Mouse (Mus musculus): ENCODE results near the gene Tmco5b. TPM values are rescaled to one million over a fixed set of nuclear protein-coding genes. Genes with fewer than 3 reads are reported as not detected.

Tmco5b gene
- polyA plus RNA-seq (2012; rRNA removed), result not detected in 2 replicates
- polyA plus RNA-seq (2014; fragmentation: Nextera tagmentation; extraction: Ambion mirVana), result not detected in 2 replicates

DNA sequence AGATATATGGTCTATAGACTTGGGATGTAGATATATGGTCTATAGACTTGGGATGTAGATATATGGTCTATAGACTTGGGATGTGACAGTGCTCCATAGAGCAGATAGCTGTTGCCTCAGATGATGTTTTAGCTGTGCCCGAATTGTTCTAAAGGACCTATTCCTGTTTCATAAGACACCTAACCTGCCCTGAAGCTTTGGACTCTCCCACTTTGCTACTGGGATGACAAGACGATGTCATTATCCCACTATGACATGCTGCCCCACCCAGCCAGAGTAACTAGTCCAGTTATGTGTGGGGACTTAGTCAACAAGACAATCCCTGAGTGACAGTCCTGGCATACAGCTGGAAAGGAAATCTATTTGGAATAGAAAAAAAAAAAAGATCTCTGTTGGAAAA is at the start of gene Tmco5b:
TSS of gene Tmco5b (plus strand) at position 301 of the 400 bp plus-strand sequence.
- TF ChIP-seq CTCF (IDR thresholded peaks at IDR 0.05; ENCODE audit: low read depth), result no peak
- TF ChIP-seq EP300 (IDR thresholded peaks at IDR 0.05; ENCODE audit: low read depth), result no peak
- Histone ChIP-seq H3K9ac (replicated peaks) (no peak within 1 kb of the TSS), H3K4me1 (replicated peaks; ENCODE audit: control insufficient read depth in 2 of 2, insufficient read depth in 2 of 2, low read length in 1 of 2) (no peaks in the 10 kb centered on the region), H3K36me3 (replicated peaks; ENCODE audit: control insufficient read depth, insufficient read depth, low read depth) (no peaks in the 10 kb centered on the region), H3K27me3 (ENCODE audit: control insufficient read depth, insufficient read depth, low read length) (no peaks in the 10 kb centered on the region), H3K4me2 (ENCODE audit: low read depth) (no peak within 1 kb of the TSS), H3K27ac (no peak within 1 kb of the TSS), H3K9me3 (ENCODE audit: control insufficient read depth, low read length) (no peaks in the 10 kb centered on the region), H3K4me3 (ENCODE audit: insufficient read depth in 1 of 2, low read depth in 2 of 2, low read length in 2 of 2) (no peak within 1 kb of the TSS)
- WGBS (ENCODE audit: insufficient replicate concordance), result 39% methylated on average over 2 of the region's 2 CpGs
- no peak for DNase-seq (ENCODE audit: low read depth in 3 of 3, low spot score in 3 of 3)
- ATAC-seq (ENCODE audit: insufficient read depth), result no peak

DNA sequence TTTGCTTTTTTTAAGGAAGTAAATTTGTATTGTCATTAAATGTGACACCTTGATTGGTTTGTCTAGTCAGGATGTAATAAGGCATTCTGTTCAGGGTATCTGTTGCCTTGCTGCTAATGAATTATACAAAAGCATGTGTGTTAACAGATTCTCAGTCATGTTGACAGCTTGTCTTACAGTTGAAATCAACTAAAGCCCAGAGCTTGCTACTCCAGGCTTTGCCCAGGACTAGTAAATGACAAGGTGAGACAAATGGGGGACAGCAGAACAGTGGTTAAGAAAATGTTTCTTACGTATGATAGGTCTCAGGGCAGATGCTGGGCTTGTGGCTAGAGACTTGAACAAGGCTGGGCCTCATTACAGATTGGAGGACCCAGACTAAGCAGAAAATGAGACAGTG is 48.5 kb upstream of the Tmco5b start:
- no peak overlapping the region for H3K4me3 ChIP-seq (ENCODE audit: insufficient read depth in 1 of 2, low read depth in 2 of 2, low read length in 2 of 2)
- no peak for ATAC-seq (ENCODE audit: insufficient read depth)
- no peak overlapping the region for H3K27ac ChIP-seq
- TF ChIP-seq EP300 (IDR thresholded peaks at IDR 0.05; ENCODE audit: low read depth), result no peak
- no peak for TF ChIP-seq CTCF (IDR thresholded peaks at IDR 0.05; ENCODE audit: low read depth)
- H3K4me1 ChIP-seq (replicated peaks; ENCODE audit: control insufficient read depth in 2 of 2, insufficient read depth in 2 of 2, low read length in 1 of 2), result no peaks in the 10 kb centered on the region
- H3K9ac ChIP-seq (replicated peaks), result no peak overlapping the region
- no peaks in the 10 kb centered on the region for H3K36me3 ChIP-seq (replicated peaks; ENCODE audit: control insufficient read depth, insufficient read depth, low read depth)
- no peak for DNase-seq (ENCODE audit: low read depth in 3 of 3, low spot score in 3 of 3)
- no peaks in the 10 kb centered on the region for H3K27me3 ChIP-seq (ENCODE audit: control insufficient read depth, insufficient read depth, low read length)
- H3K4me2 ChIP-seq (ENCODE audit: low read depth), result no peak overlapping the region
- 69% methylated on average over 1 of the region's 1 CpGs for WGBS (ENCODE audit: insufficient replicate concordance)
- no peaks in the 10 kb centered on the region for H3K9me3 ChIP-seq (ENCODE audit: control insufficient read depth, low read length)

DNA sequence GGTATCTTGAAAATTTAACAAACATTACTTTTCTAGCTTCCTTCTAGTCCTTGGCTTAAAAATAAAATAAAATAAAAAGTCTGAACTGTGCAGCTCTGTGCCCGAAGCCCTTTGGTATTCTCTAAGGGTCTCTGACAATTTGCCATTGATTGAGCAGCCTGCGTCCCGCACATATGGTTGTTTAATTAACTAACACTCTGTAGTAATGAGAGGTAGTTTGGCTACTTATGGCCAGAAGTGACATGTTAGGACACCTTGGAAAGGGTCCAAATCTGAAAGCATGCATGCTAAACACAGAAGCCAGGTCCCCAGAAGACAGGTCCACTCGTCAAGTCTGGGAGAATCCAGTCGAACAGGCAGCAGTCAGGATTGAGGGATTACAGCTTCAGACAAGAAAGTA is 46.7 kb upstream of the Tmco5b start:
- Histone ChIP-seq H3K36me3 (replicated peaks; ENCODE audit: control insufficient read depth, insufficient read depth, low read depth) (no peaks in the 10 kb centered on the region), H3K27me3 (ENCODE audit: control insufficient read depth, insufficient read depth, low read length) (no peaks in the 10 kb centered on the region), H3K9me3 (ENCODE audit: control insufficient read depth, low read length) (no peaks in the 10 kb centered on the region), H3K9ac (replicated peaks) (no peak overlapping the region), H3K4me3 (ENCODE audit: insufficient read depth in 1 of 2, low read depth in 2 of 2, low read length in 2 of 2) (no peak overlapping the region), H3K27ac (no peak overlapping the region), H3K4me1 (replicated peaks; ENCODE audit: control insufficient read depth in 2 of 2, insufficient read depth in 2 of 2, low read length in 1 of 2) (no peaks in the 10 kb centered on the region), H3K4me2 (ENCODE audit: low read depth) (no peak overlapping the region)
- WGBS (ENCODE audit: insufficient replicate concordance), result 67% methylated on average over 5 of the region's 5 CpGs
- TF ChIP-seq CTCF (IDR thresholded peaks at IDR 0.05; ENCODE audit: low read depth) (no peak), EP300 (IDR thresholded peaks at IDR 0.05; ENCODE audit: low read depth) (no peak)
- ATAC-seq (ENCODE audit: insufficient read depth) (no peak), DNase-seq (ENCODE audit: low read depth in 3 of 3, low spot score in 3 of 3) (no peak)

DNA sequence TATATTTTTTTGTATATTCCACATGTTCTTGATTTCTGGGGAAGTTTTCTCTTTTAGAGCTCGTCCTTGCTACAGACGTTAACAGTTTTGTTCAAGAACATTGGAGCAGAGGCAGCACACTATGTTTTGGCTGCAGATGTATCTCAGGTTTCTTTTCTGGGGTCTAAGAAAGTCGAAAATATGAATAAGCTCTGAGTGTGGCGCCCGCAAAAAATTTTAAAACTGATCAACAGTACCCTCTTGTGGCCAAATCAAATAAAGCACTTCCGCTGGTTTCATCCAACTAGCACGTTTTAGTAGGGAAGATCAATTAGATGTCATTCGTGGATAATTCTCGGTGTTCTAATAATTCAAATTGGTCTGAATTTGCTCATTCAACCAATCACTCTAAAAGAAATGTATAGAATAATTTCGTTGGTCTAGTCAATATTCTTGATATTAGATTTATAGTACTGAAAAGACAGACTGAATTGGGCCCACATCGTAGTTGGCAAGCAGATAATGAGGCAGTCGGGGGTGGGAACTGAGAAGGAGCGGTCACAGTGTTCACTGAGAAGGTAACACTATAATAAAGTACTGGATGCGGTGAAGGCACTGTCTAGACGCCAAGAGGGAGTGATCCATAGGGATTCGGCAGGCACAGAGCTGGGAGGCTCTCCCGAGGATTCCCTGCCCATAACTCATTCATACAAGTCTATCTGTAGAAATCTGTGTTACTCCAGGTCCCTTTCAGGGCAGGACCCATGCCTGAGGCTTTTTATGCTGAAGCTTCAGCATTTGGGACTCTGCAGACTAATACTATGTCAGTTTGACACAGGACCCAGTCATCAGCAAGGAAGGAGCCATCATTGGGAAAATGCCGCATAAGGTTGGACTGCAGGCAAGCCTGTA is 17.1 kb downstream of the Tmco5b start:
- WGBS (ENCODE audit: insufficient replicate concordance), result 28% methylated on average over 18 of the region's 18 CpGs
- no peak for ATAC-seq (ENCODE audit: insufficient read depth)
- H3K27ac ChIP-seq, result no peak overlapping the region
- DNase-seq (ENCODE audit: low read depth in 3 of 3, low spot score in 3 of 3), result no peak
- H3K4me1 ChIP-seq (replicated peaks; ENCODE audit: control insufficient read depth in 2 of 2, insufficient read depth in 2 of 2, low read length in 1 of 2), result no peaks in the 10 kb centered on the region
- H3K4me3 ChIP-seq (ENCODE audit: insufficient read depth in 1 of 2, low read depth in 2 of 2, low read length in 2 of 2), result no peak overlapping the region
- H3K4me2 ChIP-seq (ENCODE audit: low read depth), result no peak overlapping the region
- H3K36me3 ChIP-seq (replicated peaks; ENCODE audit: control insufficient read depth, insufficient read depth, low read depth), result no peaks in the 10 kb centered on the region
- TF ChIP-seq EP300 (IDR thresholded peaks at IDR 0.05; ENCODE audit: low read depth) (no peak), CTCF (IDR thresholded peaks at IDR 0.05; ENCODE audit: low read depth) (no peak)
- H3K27me3 ChIP-seq (ENCODE audit: control insufficient read depth, insufficient read depth, low read length), result no peaks in the 10 kb centered on the region
- H3K9ac ChIP-seq (replicated peaks), result no peak overlapping the region
- H3K9me3 ChIP-seq (ENCODE audit: control insufficient read depth, low read length), result no peaks in the 10 kb centered on the region

DNA sequence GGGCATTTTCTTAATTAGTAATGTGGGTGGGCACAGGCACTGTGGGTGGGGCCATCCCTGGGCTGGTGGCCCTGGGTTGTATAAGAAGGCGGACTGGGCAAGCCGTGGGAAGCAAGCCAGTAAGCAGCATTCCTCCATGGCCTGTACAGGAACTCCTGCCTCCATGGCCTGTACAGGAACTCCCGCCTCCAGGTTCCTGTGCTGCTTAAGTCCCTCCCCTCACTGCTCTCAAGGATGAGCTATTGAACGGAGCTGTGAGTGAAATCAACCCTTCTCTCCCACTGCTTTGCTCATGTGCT is 17.7 kb downstream of the Tmco5b start:
- 47% methylated on average over 4 of the region's 4 CpGs for WGBS (ENCODE audit: insufficient replicate concordance)
- H3K9ac ChIP-seq (replicated peaks), result no peak overlapping the region
- no peak overlapping the region for H3K4me2 ChIP-seq (ENCODE audit: low read depth)
- TF ChIP-seq EP300 (IDR thresholded peaks at IDR 0.05; ENCODE audit: low read depth) (no peak), CTCF (IDR thresholded peaks at IDR 0.05; ENCODE audit: low read depth) (no peak)
- no peaks in the 10 kb centered on the region for H3K4me1 ChIP-seq (replicated peaks; ENCODE audit: control insufficient read depth in 2 of 2, insufficient read depth in 2 of 2, low read length in 1 of 2)
- no peaks in the 10 kb centered on the region for H3K27me3 ChIP-seq (ENCODE audit: control insufficient read depth, insufficient read depth, low read length)
- H3K9me3 ChIP-seq (ENCODE audit: control insufficient read depth, low read length), result no peaks in the 10 kb centered on the region
- DNase-seq (ENCODE audit: low read depth in 3 of 3, low spot score in 3 of 3) (no peak), ATAC-seq (ENCODE audit: insufficient read depth) (no peak)
- no peak overlapping the region for H3K4me3 ChIP-seq (ENCODE audit: insufficient read depth in 1 of 2, low read depth in 2 of 2, low read length in 2 of 2)
- no peaks in the 10 kb centered on the region for H3K36me3 ChIP-seq (replicated peaks; ENCODE audit: control insufficient read depth, insufficient read depth, low read depth)
- H3K27ac ChIP-seq, result no peak overlapping the region

Measured in liver, embryonic 14.5 days (tissue).